Mouse (Mus musculus) retina, embryonic 14.5 days (tissue): ENCODE measurements around the gene Ndufa10.
"Not testable (repeated sequence)": the region's sequence is repeated elsewhere in the genome, so short reads cannot be mapped to it uniquely, and the experiment has no call there.

Experiments
- DNase-seq: peaks from one replicate; pipeline ENCODE4 v3.0.0-alpha.2; 2015; ENCODE audit warnings: low spot score

Gene Ndufa10

GRCm38 (mm10) chr1:92473165-92474041, at the start of gene Ndufa10:
Ndufa10 (minus strand) TSS chr1:92473860.
- DNase-seq, result peak; percentile 96

GRCm38 (mm10) chr1:92521376-92521775, 47.7 kb upstream of the Ndufa10 start:
- peak; percentile 75 for DNase-seq

DNA sequence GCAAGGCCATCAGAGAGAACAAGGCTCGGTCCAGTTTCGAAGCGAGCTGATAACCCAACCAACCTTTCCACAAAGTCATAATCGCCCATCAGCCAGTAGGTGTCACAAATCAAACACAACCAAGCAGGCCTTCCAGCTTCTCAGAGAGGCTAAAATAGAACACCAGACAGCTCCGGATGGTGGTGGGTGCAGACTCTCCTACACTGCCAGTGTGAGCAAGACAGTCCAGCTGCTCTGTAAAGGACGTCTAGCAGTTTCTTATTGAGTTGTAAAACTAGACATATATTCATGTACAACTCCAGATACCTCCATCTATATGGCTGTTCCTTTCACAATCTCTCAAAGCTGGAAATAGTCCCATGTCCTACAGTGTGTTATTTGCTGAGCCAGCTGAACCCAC, 45.4 kb upstream of the Ndufa10 start:
- DNase-seq, result no peak

DNA sequence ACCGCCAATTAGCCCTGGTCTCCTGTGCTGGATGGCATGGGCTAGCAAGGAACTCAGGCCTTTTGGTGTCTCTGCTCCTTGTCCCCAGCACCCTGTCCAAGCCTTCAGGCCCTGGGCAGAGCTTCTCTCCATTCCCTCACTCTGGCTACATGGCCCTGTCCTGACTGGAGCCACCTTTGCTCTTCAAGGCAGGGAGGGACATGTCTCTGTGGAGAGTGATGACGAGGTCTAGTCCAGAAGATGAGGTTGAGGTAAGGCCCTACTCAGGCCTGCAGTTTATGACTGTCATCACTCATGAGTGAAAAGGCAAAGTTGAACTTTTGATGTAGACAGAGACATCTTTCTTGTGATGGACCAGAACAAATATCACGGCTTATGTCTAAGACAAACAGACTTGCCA, 44.9 kb upstream of the Ndufa10 start, which contains the start of gene Olfr1414:
Olfr1414 (minus strand) TSS at position 101 of the 400 bp plus-strand sequence.
- DNase-seq, result no peak

DNA sequence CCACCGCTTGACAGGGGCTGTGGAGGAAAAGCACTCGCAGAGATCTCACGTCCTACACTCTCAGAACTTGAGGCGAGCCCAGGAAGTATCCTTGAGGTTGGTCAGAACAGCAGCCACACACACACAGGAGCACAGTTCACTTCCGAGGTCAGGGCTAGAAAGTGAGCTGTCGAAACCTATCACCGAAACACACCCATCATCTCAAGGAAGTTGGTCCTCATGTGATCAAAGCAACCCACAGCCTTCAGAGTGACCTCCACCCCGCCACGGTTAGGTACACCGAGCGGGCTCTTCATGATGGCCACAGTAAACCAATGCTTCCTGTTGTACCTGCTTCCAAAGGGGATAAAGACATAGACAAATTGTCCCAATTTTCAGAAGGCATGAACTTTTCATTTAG, 41.7 kb upstream of the Ndufa10 start:
- no peak for DNase-seq

GRCm38 (mm10) chr1:92511646-92512045, 38.0 kb upstream of the Ndufa10 start:
- not testable (repeated sequence) for DNase-seq

DNA sequence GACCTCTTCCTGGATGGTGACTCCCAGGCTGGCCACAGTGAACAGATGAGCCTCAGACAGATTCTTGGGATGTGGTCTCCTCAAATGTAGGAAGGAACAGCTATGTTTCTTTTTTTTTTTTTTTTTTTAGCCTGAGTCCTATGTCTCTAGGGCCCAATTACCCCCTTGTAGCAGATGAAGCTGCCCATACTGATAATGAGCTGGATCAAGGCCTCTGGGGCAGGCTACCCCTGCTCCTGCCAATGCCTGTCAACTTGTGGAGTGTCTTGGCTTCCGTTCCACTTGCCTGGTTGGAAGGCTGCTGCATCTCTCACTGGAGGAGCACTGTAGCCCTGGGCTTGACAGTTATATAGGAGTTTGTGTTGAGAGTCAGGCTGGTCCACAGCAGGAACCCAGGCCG, 22.3 kb upstream of the Ndufa10 start, which contains the start of gene Olfr1415:
Olfr1415 (minus strand) TSS at position 101 of the 400 bp plus-strand sequence.
- DNase-seq, result no peak

DNA sequence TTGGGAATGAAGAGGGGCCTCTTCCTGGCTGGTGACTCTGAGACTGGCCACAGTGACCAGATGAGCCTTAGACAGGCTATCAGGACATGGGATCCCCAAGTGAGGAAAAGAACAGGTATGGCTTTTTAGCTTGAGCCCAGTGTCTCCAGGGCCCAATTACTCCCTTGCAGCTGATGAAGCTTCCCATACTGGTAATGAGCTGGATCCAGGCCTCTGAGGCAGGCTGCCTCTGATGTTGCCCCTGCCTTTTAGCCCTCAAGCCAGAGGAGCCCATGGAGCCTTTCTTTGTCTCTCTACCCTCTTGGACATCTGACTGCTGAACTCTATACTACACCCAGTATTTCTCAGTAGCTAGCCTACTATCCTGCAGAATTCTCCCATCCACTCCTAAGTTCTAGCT, 11.4 kb upstream of the Ndufa10 start, which contains the start of gene Olfr1416:
Olfr1416 (minus strand) TSS at position 101 of the 400 bp plus-strand sequence.
- no peak for DNase-seq

- DNase-seq, result no peak
Observed at GRCm38 (mm10) chr1:92474066-92474578, 462 bp upstream of the Ndufa10 start.

- DNase-seq, result no peak
Observed at GRCm38 (mm10) chr1:92468891-92469290, 4.8 kb downstream of the Ndufa10 start.

DNA sequence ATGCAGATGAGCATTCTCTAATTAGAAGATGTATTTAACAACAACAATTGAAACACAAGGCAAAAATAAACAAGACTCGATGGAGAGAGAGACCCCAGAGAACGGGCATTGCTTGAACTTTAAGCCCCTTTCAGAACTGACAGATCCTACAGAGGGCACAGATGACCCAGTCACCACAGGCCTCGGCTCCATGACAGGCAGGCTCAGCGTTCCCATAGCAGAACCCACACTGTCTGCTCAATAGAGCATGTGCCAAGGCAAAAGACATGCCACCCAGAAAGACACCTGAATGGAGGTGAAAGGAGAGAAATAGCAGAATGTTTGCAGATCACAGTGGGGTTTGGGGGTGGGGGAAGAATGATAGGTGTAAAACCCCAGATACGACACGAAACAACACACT, 15.2 kb downstream of the Ndufa10 start:
- DNase-seq, result no peak

- no peak for DNase-seq
Observed at GRCm38 (mm10) chr1:92457758-92458157, 15.9 kb downstream of the Ndufa10 start.

GRCm38 (mm10) chr1:92453751-92454445, 19.8 kb downstream of the Ndufa10 start:
- peak; percentile 69 for DNase-seq

DNA sequence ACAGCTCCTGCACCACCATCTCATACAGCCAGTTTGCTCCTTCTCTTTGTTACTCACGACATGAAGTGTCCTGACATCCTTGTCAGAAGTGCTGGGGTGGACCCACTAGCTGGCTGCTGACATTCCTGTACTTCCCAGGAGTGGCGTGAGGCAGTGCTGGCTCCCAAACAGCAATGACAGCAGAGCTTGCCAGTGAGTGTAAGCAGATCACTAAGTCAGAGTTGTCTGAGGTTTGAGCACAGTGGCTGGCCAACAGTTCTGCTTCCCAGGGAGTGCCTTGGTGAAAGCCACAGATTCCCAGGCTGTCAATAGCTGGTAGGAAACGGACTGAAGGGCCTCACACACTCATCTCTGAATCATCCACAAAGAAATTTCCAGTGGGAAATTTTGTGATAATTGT, 25.4 kb downstream of the Ndufa10 start:
- DNase-seq, result no peak

DNA sequence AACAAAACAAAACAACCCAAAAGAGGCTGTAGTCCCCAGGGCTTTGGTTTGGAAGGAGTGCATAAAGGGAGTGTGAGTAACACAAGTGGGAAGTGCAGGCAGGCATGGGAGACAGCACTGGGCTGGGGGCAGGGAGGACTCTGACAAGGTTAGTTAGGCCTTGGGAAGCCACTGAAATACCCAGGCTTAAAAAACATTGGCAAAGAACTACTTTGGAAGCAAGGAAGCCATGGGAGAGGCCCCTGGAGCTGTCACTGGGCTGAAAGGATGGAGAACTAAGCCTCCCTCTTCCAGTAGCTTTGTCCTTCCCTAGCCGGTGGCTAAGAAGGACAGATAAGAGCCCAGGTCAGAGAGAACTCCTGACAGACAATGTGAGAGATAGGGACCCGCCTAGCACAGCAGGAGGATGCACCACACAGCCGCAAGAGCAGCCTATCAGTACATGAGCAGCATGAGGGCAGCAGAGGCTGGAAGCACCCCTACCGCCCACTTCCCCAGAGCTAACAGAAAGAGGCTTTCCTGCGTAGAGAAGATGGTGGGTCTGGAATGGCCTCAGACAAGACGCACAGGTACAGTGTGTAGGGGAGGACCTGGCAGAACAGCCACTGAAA, 32.1 kb downstream of the Ndufa10 start:
- no peak for DNase-seq

DNA sequence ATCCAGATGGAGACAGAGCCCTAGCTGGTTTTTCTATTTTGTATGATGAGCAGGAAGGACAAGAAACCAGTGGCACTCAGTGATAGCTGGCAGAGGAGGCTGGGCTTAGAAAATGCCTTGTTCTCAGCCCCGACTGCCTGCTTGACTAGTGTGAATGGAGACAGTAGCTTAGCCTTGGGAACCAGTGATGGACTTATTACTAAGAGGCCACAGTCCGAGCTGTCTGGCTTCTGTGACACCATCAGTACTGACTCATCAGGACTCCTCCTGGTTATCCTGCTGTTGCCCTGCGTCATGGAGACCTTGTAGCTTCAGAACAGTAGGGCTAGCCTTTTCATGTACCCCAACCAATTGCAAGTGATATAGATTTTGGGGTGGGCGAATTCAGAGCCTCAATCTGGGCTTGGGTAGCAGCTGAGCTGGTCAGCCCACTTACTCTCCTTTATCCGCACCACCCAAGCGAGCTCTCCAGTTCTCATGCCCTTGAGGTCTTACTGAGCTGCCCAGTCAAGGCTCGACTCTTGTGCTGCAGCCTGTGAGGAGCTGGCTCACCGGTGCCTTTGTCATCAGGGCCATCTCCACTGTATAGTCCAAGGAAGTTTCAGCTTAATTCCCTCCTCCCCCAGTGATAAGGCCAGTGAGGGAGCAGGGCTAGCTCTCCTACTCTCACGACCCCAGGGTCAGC, 33.5 kb downstream of the Ndufa10 start:
- no peak for DNase-seq

DNA sequence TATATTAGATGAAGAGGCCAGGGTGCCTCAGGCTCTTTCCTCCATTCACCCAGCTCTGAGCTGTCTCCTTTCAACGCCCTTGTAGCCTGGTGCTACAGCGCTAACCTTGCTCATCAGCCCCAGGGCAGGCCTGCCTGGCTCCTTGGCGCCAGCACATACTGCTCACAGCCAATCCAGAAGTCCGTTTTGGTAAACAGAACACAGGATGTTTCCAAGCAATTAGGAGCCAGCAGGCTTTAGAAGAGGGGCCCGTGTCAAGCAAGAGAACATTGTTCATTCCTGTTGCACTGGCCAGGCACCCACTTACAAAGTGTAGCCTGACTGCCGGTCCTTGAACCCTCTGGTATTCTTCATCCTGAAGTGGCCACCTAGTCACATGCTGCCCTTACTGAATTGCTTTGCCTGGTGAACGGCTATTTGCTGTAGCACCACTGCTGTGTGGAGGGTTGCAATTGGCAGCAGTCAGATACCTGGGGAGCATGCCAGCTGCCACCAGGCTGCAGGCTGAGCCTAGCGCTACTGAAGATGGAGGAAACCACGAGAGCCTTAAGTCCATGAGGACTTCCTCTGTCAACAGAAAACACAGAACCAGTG, 35.9 kb downstream of the Ndufa10 start:
- DNase-seq, result no peak

- no peak for DNase-seq
Observed at GRCm38 (mm10) chr1:92436831-92437321, 36.8 kb downstream of the Ndufa10 start.

DNA sequence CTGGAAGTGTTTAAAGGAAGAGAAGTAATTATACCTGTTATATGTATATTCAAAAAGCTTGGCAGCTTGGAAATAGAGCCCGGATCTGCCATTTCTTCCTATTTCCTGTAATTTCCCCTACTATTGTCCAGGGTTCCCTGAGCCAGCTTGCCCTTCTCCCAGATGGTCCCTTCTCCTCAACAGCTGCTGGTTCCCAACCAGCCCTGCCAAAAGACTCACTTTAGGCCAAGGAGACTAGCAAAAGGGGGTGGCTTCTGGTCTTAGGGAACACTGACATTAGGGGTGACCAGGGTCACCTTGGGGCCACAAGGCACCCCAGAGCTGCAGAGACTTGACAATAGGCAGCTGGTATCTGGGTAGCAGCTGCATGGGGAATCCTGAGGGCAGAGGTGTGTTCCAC, 38.7 kb downstream of the Ndufa10 start:
- no peak for DNase-seq

DNA sequence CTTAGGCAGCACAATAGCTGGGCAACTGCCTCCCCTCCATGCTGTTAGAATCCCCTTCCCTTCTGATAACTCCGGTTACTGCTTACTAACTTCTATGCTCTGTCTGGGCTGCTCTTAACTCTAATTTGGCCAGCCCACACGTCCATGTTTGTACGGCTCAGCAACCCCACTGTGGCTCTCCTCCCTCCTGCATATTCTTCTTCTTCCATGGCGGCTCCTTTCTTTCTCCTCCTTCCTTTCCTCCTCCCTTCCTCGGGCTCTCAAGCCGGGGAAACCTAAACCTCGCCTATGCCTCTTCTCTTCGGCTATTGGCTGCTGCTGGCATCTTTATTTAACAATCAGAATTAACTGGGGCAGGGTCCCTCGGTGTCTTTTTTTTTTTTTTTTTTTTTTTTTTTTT, 40.9 kb downstream of the Ndufa10 start:
- DNase-seq, result no peak

- DNase-seq, result no peak
Observed at GRCm38 (mm10) chr1:92432098-92432497, 41.6 kb downstream of the Ndufa10 start.
